Mouse (Mus musculus): ENCODE measurements around the gene Pip5k1b.

GRCm38 (mm10) chr19:24280601-24281228 is 275.0 kb downstream of the Pip5k1b start, which contains the start of gene Fxn:
- no peak for TF ChIP-seq CTCF (IDR thresholded peaks at IDR 0.05; ENCODE audit: low read depth)
- TF ChIP-seq EP300 (IDR thresholded peaks at IDR 0.05; ENCODE audit: low read depth) = 0 out of 2 replicates have a peak, but pooled peaks have one; percentile 37
